Mouse (Mus musculus) neutrophil, adult 59 days (primary cell): Measurements from ENCODE around the gene E2f3. TPM values are rescaled to one million over a fixed set of nuclear protein-coding genes. Genes with fewer than 3 reads are reported as not detected.

Experiments
- total RNA-seq, 2 experiments: library from RNA; stranded (reverse); gene quantifications; 1 replicate in 1 of 2; 2 replicates in 1 of 2; pipeline ENCODE4 v1.2.4; 2023

Gene E2f3
- total RNA-seq = 1 to 10 TPM; 8.1 to 8.8 TPM

GRCm38 (mm10) chr13:29985855-29986755 lies at the start of gene E2f3:
Gene E2f3, minus strand, starts transcription at chr13:29986063.

Other genes with a start within 250 kb of the E2f3 start
- gene Cdkal1, start 130.4 kb downstream of the E2f3 start, total RNA-seq = 10 to 100 TPM; 16.5 to 20.8 TPM
- 10 to 100 TPM in 1 of 2 experiments, 1 to 10 TPM in 1; 9.3 to 10.0 TPM for gene Mboat1, start 150.4 kb upstream of the E2f3 start, total RNA-seq